Mouse (Mus musculus) CD4-positive, CD25-positive, alpha-beta regulatory T cell, adult 2 months (primary cell): Measurements from ENCODE around the gene Dvl3.

Experiments
- DNase-seq: peaks from one replicate; pipeline ENCODE4 v3.0.0-alpha.2; 2012; ENCODE audit warnings: low read depth, low spot score

The Dvl3 gene

GRCm38 (mm10) chr16:20496671-20497600 is 19.8 kb upstream of the Dvl3 start:
- peak; percentile 88 for DNase-seq

GRCm38 (mm10) chr16:20497980-20498676 is 18.7 kb upstream of the Dvl3 start:
- peak; percentile 10 for DNase-seq

GRCm38 (mm10) chr16:20498677-20499475 is 17.9 kb upstream of the Dvl3 start, which contains the start of gene Eif2b5:
Gene Eif2b5, plus strand, starts transcription at chr16:20498817.
- DNase-seq: peak; percentile 94

GRCm38 (mm10) chr16:20506000-20506399 is 10.8 kb upstream of the Dvl3 start:
- DNase-seq: no peak

- peak; percentile 49 for DNase-seq
Observed at GRCm38 (mm10) chr16:20509349-20509748, 7.4 kb upstream of the Dvl3 start.

- DNase-seq: no peak
Observed at GRCm38 (mm10) chr16:20511277-20511847, 5.4 kb upstream of the Dvl3 start.

GRCm38 (mm10) chr16:20516032-20516431 is 750 bp upstream of the Dvl3 start:
- no peak for DNase-seq

GRCm38 (mm10) chr16:20517216-20517615 is 434 bp downstream of the Dvl3 start:
- peak; percentile 53 for DNase-seq

GRCm38 (mm10) chr16:20517701-20518374 is 1.1 kb downstream of the Dvl3 start:
- DNase-seq: peak; percentile 21

- DNase-seq: no peak
Observed at GRCm38 (mm10) chr16:20523886-20524285, 7.1 kb downstream of the Dvl3 start.

- DNase-seq: no peak
Observed at GRCm38 (mm10) chr16:20528779-20529178, 12.0 kb downstream of the Dvl3 start.

GRCm38 (mm10) chr16:20529375-20529774 is 12.6 kb downstream of the Dvl3 start:
- DNase-seq: no peak

- DNase-seq: no peak
Observed at GRCm38 (mm10) chr16:20530941-20531340, 14.2 kb downstream of the Dvl3 start.

GRCm38 (mm10) chr16:20534617-20535295 is 18.0 kb downstream of the Dvl3 start:
- DNase-seq: no peak

GRCm38 (mm10) chr16:20535296-20536080 is 18.7 kb downstream of the Dvl3 start, which contains the start of gene Ap2m1:
Gene Ap2m1, plus strand, starts transcription at chr16:20535478.
- peak; percentile 99 for DNase-seq

GRCm38 (mm10) chr16:20536081-20536665 is 19.4 kb downstream of the Dvl3 start:
- DNase-seq: no peak

- DNase-seq: no peak
Observed at GRCm38 (mm10) chr16:20537071-20537471, 20.3 kb downstream of the Dvl3 start.

GRCm38 (mm10) chr16:20537601-20538320 is 21.0 kb downstream of the Dvl3 start:
- no peak for DNase-seq
